Mouse (Mus musculus) bone marrow, adult 2 months (tissue): ENCODE measurements at regions not wholly inside any gene's neighbourhood (a gene's known extent, or its start where the extent isn't known, plus 50 kb on each side); places are given as distances from the start of the nearest gene placed in this dataset.

ENCODE experiments used
- H3K27ac ChIP-seq: fragments of 200-500 bp; 2 replicates; pipeline ENCODE4 v1.5.1; 2012; ENCODE audit warnings: low read depth, mild to moderate bottlenecking, control low read depth, inconsistent platforms, low read length; ENCODE audit not compliant: control insufficient read depth, poor library complexity, insufficient read depth
- H3K4me1 ChIP-seq: fragments of 200-500 bp; 2 replicates; pipeline ENCODE4 v1.6.1; 2011; ENCODE audit warnings: low read length; ENCODE audit not compliant: control insufficient read depth, insufficient read depth
- H3K4me3 ChIP-seq: fragments of 200-500 bp; replicated peaks from 2 replicates; pipeline ENCODE3; 2011; ENCODE audit warnings: mild to moderate bottlenecking, low read depth, low read length, control low read depth; ENCODE audit not compliant: control insufficient read depth
- CTCF ChIP-seq: fragments of 200-500 bp; IDR thresholded peaks from 2 replicates; pipeline ENCODE4 v1.5.1; 2011; ENCODE audit warnings: low read length, control low read depth; ENCODE audit not compliant: control insufficient read depth, insufficient read depth
- POLR2A ChIP-seq: fragments of 200-500 bp; IDR thresholded peaks from 2 replicates; pipeline ENCODE4 v1.6.1; 2011; ENCODE audit warnings: low read depth, mild to moderate bottlenecking, control low read depth, low read length, borderline replicate concordance; ENCODE audit not compliant: control insufficient read depth
- WGBS: fragments of 180-500 bp; shearing (Covaris S2); methylation state at CpG from one replicate; pipeline ENCODE4 v1.1.7; 2018; 5-methylcytosine and 5-hydroxymethylcytosine counted together

- TF ChIP-seq POLR2A (no peak), CTCF (no peak)
- Histone ChIP-seq H3K4me3 (no peak overlapping the region), H3K27ac (no peak overlapping the region), H3K4me1 (no peaks in the 10 kb centered on the region)
- 80% methylated on average over 10 of the region's 10 CpGs for WGBS
Measured at GRCm38 (mm10) chr4:137190625-137191024, 86.7 kb upstream of the Wnt4 start.

DNA sequence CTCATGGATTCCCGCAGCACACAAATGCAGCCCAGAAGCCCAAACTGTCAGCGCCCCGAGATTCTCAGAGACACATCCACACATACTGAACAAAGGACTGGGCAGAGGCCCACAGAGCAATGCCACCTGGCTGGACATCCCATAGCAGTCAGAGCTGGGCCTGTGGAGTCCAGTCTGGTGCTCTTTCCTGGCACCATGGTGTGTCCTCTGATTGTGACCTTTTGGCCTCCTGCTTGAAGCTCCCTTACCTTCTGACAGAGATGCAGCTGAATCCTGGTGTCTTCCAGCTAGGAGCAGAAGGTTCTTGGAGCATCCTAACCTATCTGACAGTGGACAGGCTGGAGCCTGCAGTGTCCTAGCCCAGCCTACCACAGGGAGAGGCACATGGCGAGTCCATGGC, 87.5 kb upstream of the Wnt4 start:
- no peak overlapping the region for H3K4me3 ChIP-seq
- TF ChIP-seq CTCF (no peak), POLR2A (no peak)
- 86% methylated on average over 4 of the region's 4 CpGs for WGBS

GRCm38 (mm10) chr4:137189058-137189457, 88.2 kb upstream of the Wnt4 start:
- WGBS, result 5% methylated on average over 6 of the region's 6 CpGs
- H3K4me3 ChIP-seq, result no peak overlapping the region

More for the DNA sequence above, 87.5 kb upstream of the Wnt4 start:
- no peaks in the 10 kb centered on the region for H3K4me1 ChIP-seq
- no peak overlapping the region for H3K27ac ChIP-seq

DNA sequence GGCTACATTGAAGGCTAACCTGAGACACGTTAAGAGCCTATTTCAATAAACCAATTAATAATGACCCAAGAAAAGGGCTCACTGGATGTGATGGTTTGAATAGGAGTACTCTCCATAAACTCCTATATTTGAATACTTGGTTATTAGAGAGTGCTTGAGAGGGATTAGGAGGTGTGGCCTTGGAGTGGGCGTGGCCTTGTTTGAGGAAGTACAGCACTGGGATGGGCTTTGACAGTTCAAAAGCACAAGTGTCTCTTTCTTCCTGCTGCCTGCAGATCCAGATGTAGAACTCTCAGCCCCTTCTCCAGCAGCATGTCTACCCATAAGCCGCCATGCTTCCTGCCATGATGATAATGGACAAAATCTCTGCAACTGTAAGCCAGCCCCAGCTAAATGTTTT, 89.7 kb upstream of the Wnt4 start:
- H3K4me1 ChIP-seq, result no peaks in the 10 kb centered on the region
- H3K27ac ChIP-seq, result no peak overlapping the region
- 75% methylated on average over 3 of the region's 3 CpGs for WGBS
- TF ChIP-seq POLR2A (no peak), CTCF (no peak)
- no peak overlapping the region for H3K4me3 ChIP-seq

More at GRCm38 (mm10) chr4:137189058-137189457, 88.2 kb upstream of the Wnt4 start:
- no peak for TF ChIP-seq POLR2A
- no peak for TF ChIP-seq CTCF
- Histone ChIP-seq H3K4me1 (no peaks in the 10 kb centered on the region), H3K27ac (no peak overlapping the region)

DNA sequence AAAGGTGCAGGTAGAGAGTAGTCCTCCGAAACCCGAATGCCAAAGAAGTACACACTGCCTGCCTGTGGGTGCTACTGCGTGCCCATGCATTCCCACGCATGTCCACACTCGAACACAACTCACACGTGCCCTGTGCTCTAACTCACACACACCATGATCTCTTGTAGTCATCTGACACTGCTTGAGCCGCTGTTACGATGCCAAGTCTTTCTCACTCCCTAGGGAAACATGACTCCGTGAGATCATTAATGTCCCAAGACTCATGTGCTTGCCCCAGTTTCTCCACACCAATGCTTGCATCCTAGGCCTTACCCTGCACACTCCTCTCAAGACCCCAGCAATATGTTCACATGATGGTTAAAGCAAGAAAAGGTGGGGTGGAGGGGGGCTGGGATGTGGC, 90.2 kb upstream of the Wnt4 start:
- Histone ChIP-seq H3K27ac (no peak overlapping the region), H3K4me3 (no peak overlapping the region), H3K4me1 (no peaks in the 10 kb centered on the region)
- TF ChIP-seq CTCF, result no peak
- no peak for TF ChIP-seq POLR2A
- WGBS, result 86% methylated on average over 9 of the region's 9 CpGs

DNA sequence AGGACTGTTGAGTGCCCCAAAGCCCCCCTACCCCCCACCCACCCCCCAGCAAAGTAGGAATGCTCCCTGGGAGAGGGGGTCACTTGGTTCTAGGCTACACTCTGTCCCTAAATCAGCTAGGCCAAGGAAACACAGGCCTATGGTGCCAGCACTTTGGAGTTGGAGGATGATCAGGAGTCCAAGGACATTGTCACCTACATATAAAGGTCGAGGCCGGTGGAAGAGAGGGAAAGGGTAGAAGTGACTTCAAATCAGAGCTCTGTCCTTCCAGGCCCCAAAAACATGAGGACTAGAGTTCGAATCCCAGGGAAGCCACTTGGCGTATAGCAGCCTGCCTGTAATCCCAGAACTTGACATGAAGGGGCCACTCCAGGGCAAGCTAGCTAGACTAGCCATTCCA, 92.3 kb upstream of the Wnt4 start:
- 72% methylated on average over 4 of the region's 4 CpGs for WGBS

DNA sequence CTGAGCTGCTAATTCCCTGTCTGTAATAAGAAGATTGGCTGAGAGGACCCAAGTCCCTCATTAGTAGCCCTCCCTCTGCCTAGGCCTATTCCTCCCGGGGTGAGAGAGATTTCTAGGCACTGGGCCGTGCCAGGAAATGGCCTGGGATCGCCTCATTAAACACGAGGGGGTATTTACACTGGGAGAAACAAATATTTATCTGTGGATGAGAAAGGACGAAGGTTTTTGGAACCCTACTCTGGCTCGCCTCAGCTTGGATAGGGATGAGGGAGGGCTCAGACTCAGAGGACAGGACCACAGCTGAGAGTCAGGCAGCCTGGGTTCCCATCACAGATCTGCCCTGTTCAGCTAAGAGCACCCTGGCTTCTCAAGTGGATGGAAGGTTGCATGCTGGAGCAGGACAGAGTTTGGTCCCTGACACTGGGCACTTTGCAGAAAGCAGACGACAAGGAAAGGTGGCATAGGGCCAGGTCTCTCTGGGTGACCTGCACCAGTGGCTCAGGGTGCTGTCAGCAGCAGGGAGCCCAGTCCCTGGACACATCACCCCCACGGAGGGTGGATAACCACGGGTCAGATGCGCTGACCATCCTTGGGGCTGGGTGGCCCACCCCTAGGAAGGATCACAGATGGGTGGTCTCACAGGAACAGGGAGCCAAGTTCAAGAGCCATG, 94.0 kb upstream of the Wnt4 start:
- Histone ChIP-seq H3K4me1 (no peaks in the 10 kb centered on the region), H3K27ac (no peak overlapping the region), H3K4me3 (no peak overlapping the region)
- WGBS, result 73% methylated on average over 10 of the region's 10 CpGs
- TF ChIP-seq CTCF (no peak), POLR2A (no peak)

More for the DNA sequence above, 92.3 kb upstream of the Wnt4 start:
- Histone ChIP-seq H3K4me3 (no peak overlapping the region), H3K27ac (no peak overlapping the region), H3K4me1 (no peaks in the 10 kb centered on the region)
- no peak for TF ChIP-seq POLR2A

DNA sequence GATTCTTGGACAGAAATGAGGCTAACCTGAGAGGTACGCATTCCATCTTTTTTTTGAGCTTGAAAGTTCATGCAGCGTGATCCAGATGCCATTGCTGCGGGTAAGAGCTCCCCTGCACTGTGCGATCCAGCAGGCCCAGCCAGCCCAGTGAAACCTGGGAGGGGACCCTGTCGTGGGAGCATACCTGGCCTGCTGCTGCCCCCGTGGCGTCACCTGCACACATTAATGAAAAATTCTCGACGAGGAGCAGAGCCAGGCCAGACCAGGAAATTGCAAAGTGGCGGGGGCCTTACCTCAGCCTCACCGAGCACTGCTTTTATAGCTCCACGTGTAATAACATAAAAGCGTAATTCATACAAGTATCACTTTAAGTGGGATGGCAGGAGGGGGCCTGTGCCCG, 94.7 kb upstream of the Wnt4 start:
- TF ChIP-seq POLR2A, result no peak
- no peak for TF ChIP-seq CTCF
- 79% methylated on average over 14 of the region's 14 CpGs for WGBS
- H3K4me1 ChIP-seq, result no peaks in the 10 kb centered on the region

GRCm38 (mm10) chr4:137181252-137181651, 96.0 kb upstream of the Wnt4 start:
- H3K27ac ChIP-seq, result no peak overlapping the region
- peaks cover 1% of the 10 kb centered on the region; the same call in 1 of the 2 replicates for H3K4me1 ChIP-seq
- TF ChIP-seq CTCF (no peak), POLR2A (no peak)
- H3K4me3 ChIP-seq, result no peak overlapping the region
- WGBS, result 85% methylated on average over 8 of the region's 8 CpGs

More for the DNA sequence above, 94.7 kb upstream of the Wnt4 start:
- no peak overlapping the region for H3K27ac ChIP-seq
- no peak overlapping the region for H3K4me3 ChIP-seq
